Mouse (Mus musculus) intestine, postnatal 0 days (tissue): ENCODE measurements around the gene Parn. TPM values are rescaled to one million over a fixed set of nuclear protein-coding genes. Genes with fewer than 3 reads are reported as not detected.

Experiments
- ATAC-seq: fragments of 200-750 bp; cut with Nextera tagmentation; 2 replicates; pipeline ENCODE4 v1.8.0; 2017; ENCODE audit warnings: mild to moderate bottlenecking, moderate TSS enrichment, moderate library complexity
- H3K27ac ChIP-seq: fragments of 300-500 bp; sonication (generic); 2 replicates; pipeline ENCODE4 v1.5.1; 2014; ENCODE audit warnings: mild to moderate bottlenecking, low read depth, low read length, moderate library complexity
- H3K27me3 ChIP-seq: fragments of 300-500 bp; sonication (generic); replicated peaks from 2 replicates; pipeline ENCODE4 v1.6.1; 2014; ENCODE audit warnings: low read length, mixed read lengths; ENCODE audit not compliant: control insufficient read depth, insufficient read depth
- H3K36me3 ChIP-seq: fragments of 300-500 bp; sonication (generic); 2 replicates; pipeline ENCODE4 v1.6.1; 2014; ENCODE audit warnings: mild to moderate bottlenecking, moderate library complexity; ENCODE audit not compliant: control insufficient read depth, insufficient read depth
- H3K4me1 ChIP-seq: fragments of 300-500 bp; sonication (generic); replicated peaks from 2 replicates; pipeline ENCODE4 v1.6.1; 2014; ENCODE audit warnings: antibody characterized with exemption, low read length, mixed read lengths; ENCODE audit not compliant: control insufficient read depth, insufficient read depth
- H3K4me2 ChIP-seq: fragments of 300-500 bp; sonication (generic); replicated peaks from 2 replicates; pipeline ENCODE4 v1.6.1; 2014; ENCODE audit warnings: low read depth, mild to moderate bottlenecking, moderate library complexity
- H3K4me3 ChIP-seq: fragments of 300-500 bp; sonication (generic); 2 replicates; pipeline ENCODE4 v1.5.1; 2014; ENCODE audit warnings: low read depth, low read length
- H3K9ac ChIP-seq: fragments of 300-500 bp; sonication (generic); 2 replicates; pipeline ENCODE4 v1.6.1; 2014; ENCODE audit warnings: mild to moderate bottlenecking, low read depth, low read length
- H3K9me3 ChIP-seq: fragments of 300-500 bp; sonication (generic); 2 replicates; pipeline ENCODE4 v1.6.1; 2016; ENCODE audit warnings: mixed run types; ENCODE audit not compliant: control insufficient read depth
- CTCF ChIP-seq: sonication (generic); IDR thresholded peaks from 2 replicates; pipeline ENCODE4 v1.5.1; 2016; ENCODE audit warnings: low read depth, mild to moderate bottlenecking, control low read depth, antibody characterized with exemption, moderate library complexity
- WGBS: fragments of 180-500 bp; shearing (Covaris S2); extraction: QIAGEN DNeasy Blood & Tissue Kit; methylation state at CpG from one replicate; pipeline ENCODE4 v1.1.7; 2014; 5-methylcytosine and 5-hydroxymethylcytosine counted together
- polyA plus RNA-seq: library from polyadenylated mRNA; unstranded; fragments of >200 nt; fragmentation: Nextera tagmentation; extraction: Ambion mirVana; gene quantifications from 2 replicates; pipeline ENCODE4 v1.2.1, GENCODE M21; 2015

The Parn gene
- polyA plus RNA-seq, 1 experiment from 2014 or later = 15.4 TPM

- 39% methylated on average over 13 of the region's 13 CpGs for WGBS
- Histone ChIP-seq H3K4me1 (0 out of 2 replicates have a peak, but pooled peaks cover 6% of the 10 kb centered on the region), H3K4me2 (no peak overlapping the region), H3K27ac (peak overlapping the region; percentile 30; the same call in 1 of the 2 replicates), H3K9ac (no peak overlapping the region), H3K36me3 (peaks cover 9% of the 10 kb centered on the region), H3K9me3 (no peaks in the 10 kb centered on the region), H3K4me3 (no peak overlapping the region), H3K27me3 (no peaks in the 10 kb centered on the region)
- no peak for TF ChIP-seq CTCF
- peak; percentile 87 for ATAC-seq
Observed at GRCm38 (mm10) chr16:13538213-13538932, 129.6 kb downstream of the Parn start.

- Histone ChIP-seq H3K4me3 (no peak overlapping the region), H3K27me3 (no peaks in the 10 kb centered on the region), H3K9me3 (no peaks in the 10 kb centered on the region), H3K4me1 (0 out of 2 replicates have a peak, but pooled peaks cover 6% of the 10 kb centered on the region), H3K27ac (no peak overlapping the region), H3K9ac (no peak overlapping the region), H3K4me2 (no peak overlapping the region), H3K36me3 (peaks cover 9% of the 10 kb centered on the region)
- no peak for ATAC-seq
- TF ChIP-seq CTCF = no peak
- 63% methylated on average over 7 of the region's 7 CpGs for WGBS
Observed at GRCm38 (mm10) chr16:13536404-13536803, 131.6 kb downstream of the Parn start.

- 0 out of 2 replicates have a peak, but pooled peaks cover 6% of the 10 kb centered on the region for H3K4me1 ChIP-seq
- H3K9ac ChIP-seq = no peak overlapping the region
- H3K36me3 ChIP-seq = peaks cover 9% of the 10 kb centered on the region
- no peaks in the 10 kb centered on the region for H3K9me3 ChIP-seq
- no peak for TF ChIP-seq CTCF
- ATAC-seq = no peak
- 73% methylated on average over 12 of the region's 12 CpGs for WGBS
- H3K27me3 ChIP-seq = no peaks in the 10 kb centered on the region
- H3K4me2 ChIP-seq = no peak overlapping the region
- no peak overlapping the region for H3K27ac ChIP-seq
- no peak overlapping the region for H3K4me3 ChIP-seq
Observed at GRCm38 (mm10) chr16:13535856-13536255, 132.1 kb downstream of the Parn start.

GRCm38 (mm10) chr16:13532840-13533239 is 135.1 kb downstream of the Parn start:
- TF ChIP-seq CTCF = peak; percentile 84
- H3K9ac ChIP-seq = no peak overlapping the region
- H3K27me3 ChIP-seq = no peaks in the 10 kb centered on the region
- no peak overlapping the region for H3K4me3 ChIP-seq
- H3K36me3 ChIP-seq = peaks cover 9% of the 10 kb centered on the region
- H3K4me1 ChIP-seq = no peaks in the 10 kb centered on the region
- H3K9me3 ChIP-seq = no peaks in the 10 kb centered on the region
- H3K27ac ChIP-seq = no peak overlapping the region
- H3K4me2 ChIP-seq = no peak overlapping the region
- ATAC-seq = no peak

GRCm38 (mm10) chr16:13531279-13531678 is 136.7 kb downstream of the Parn start:
- Histone ChIP-seq H3K27ac (no peak overlapping the region), H3K36me3 (no peaks in the 10 kb centered on the region; the same call in none of the 2 replicates), H3K4me3 (no peak overlapping the region), H3K4me2 (no peak overlapping the region), H3K4me1 (no peaks in the 10 kb centered on the region), H3K9me3 (no peaks in the 10 kb centered on the region), H3K27me3 (no peaks in the 10 kb centered on the region), H3K9ac (no peak overlapping the region)
- ATAC-seq = 0 out of 2 replicates have a peak, but pooled peaks have one; percentile 13
- WGBS = 92% methylated on average over 5 of the region's 5 CpGs
- TF ChIP-seq CTCF = peak; percentile 49

- Histone ChIP-seq H3K27me3 (no peaks in the 10 kb centered on the region), H3K9me3 (no peaks in the 10 kb centered on the region), H3K36me3 (no peaks in the 10 kb centered on the region), H3K9ac (no peak overlapping the region), H3K4me3 (no peak overlapping the region), H3K27ac (no peak overlapping the region), H3K4me1 (no peaks in the 10 kb centered on the region), H3K4me2 (no peak overlapping the region)
- TF ChIP-seq CTCF = no peak
- WGBS = 47% methylated on average over 6 of the region's 6 CpGs
- no peak for ATAC-seq
Observed at GRCm38 (mm10) chr16:13521359-13521758, 146.6 kb downstream of the Parn start.
